Mouse (Mus musculus): ENCODE measurements around the gene Scgb1a1. TPM values are rescaled to one million over a fixed set of nuclear protein-coding genes. Genes with fewer than 3 reads are reported as not detected.

Gene Scgb1a1
- polyA plus RNA-seq, 1 experiment from 2014 or later, result not detected

DNA sequence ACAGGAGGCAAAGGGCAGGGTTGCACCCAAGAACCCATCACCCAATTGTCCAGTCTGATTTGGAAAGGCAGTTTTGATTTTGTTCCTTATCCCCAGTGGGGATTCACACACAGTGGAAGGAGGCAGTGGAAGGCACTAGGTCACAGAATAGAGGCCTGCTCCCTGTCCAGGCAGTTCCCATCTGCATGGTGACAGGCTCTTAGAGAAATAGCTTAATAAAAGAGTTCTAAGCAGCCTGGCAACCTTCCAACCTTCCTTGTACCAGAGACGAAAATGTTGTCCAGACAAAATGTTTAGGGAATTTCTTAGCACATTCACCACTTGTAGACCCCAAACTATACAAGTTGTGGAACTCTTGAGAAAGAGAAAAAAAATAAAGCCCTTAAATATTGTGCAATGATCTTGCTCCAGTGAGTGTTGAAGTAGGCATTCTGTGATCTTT, 39.8 kb downstream of the Scgb1a1 start:
- H3K4me1 ChIP-seq, result peaks cover 17% of the 10 kb centered on the region
- no peak overlapping the region for H3K9ac ChIP-seq
- H3K4me2 ChIP-seq (replicated peaks), result no peak overlapping the region
- no peak for ATAC-seq (ENCODE audit: low FRiP score, low read depth)
- H3K9me3 ChIP-seq, result no peaks in the 10 kb centered on the region; the same call in 1 of the 2 replicates
- H3K27me3 ChIP-seq, result no peaks in the 10 kb centered on the region
- H3K27ac ChIP-seq, result no peak overlapping the region
- no peaks in the 10 kb centered on the region for H3K36me3 ChIP-seq
- H3K4me3 ChIP-seq, result no peak overlapping the region
- 27% methylated on average over 1 of the region's 1 CpGs for WGBS

DNA sequence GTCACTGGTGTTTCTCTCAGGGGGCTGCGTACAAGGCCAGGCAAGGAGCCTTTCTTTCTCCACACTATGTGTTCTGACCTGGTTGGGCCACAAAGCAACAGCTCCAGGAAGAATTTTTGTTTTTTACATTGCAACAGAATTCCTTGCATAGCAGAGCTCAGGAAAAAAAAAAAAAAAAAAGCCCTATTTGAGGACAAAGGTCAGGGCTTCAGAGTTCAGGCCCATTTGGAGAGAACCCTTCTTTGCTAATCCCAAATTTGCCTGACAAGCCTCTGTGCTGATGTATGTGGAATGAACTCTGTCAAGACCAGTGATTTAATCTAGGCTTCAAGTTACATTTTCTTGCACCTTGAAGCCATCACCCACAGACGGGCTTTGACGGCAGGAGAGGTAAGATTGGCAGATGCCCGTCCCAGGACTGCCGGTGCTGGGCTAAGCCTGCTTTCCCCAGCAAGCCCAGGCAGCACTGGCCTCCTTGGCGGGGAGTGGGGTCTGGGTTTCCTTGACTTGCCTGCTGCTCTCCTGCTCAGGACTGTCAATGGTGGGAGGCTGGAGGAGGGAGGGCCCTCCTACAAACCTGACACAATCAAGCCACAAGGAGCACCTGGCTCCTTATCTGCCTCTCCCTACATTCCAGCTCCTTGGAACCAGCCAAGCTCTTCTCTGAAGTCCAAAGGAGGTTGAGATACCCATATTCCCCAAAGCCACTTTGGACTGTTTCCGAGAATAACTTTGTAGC, 40.4 kb downstream of the Scgb1a1 start:
- no peak overlapping the region; the same call in 1 of the 2 replicates for H3K27ac ChIP-seq
- H3K36me3 ChIP-seq, result no peaks in the 10 kb centered on the region
- no peak overlapping the region for H3K4me3 ChIP-seq
- no peak overlapping the region for H3K9ac ChIP-seq
- no peaks in the 10 kb centered on the region; the same call in 1 of the 2 replicates for H3K9me3 ChIP-seq
- H3K4me2 ChIP-seq (replicated peaks), result no peak overlapping the region
- H3K4me1 ChIP-seq, result peaks cover 14% of the 10 kb centered on the region
- no peaks in the 10 kb centered on the region for H3K27me3 ChIP-seq
- no peak for ATAC-seq (ENCODE audit: low FRiP score, low read depth)
- 49% methylated on average over 7 of the region's 7 CpGs for WGBS

DNA sequence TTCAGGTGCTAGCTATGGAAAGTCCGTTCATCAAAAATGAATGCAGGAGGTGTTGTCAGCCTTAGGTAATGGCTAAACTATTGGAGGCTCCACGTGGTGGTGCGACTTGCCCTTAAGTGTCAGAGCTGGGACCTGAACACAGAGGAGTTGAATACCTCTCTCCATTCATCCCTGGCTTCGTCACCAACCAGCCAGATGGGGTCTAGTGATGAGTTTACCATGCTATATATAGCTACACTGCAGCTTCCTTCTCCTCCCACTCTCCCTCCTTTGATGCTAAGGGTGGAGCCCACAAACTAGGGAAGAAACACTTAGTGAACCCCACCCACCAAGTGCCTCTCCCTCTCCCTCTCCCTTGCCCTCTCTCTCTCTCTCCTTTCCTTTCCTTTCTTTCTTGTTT, 43.5 kb downstream of the Scgb1a1 start:
- no peak for ATAC-seq (ENCODE audit: low FRiP score, low read depth)
- Histone ChIP-seq H3K9ac (no peak overlapping the region), H3K27me3 (no peaks in the 10 kb centered on the region), H3K27ac (no peak overlapping the region), H3K9me3 (no peaks in the 10 kb centered on the region), H3K4me2 (replicated peaks) (no peak overlapping the region), H3K36me3 (no peaks in the 10 kb centered on the region), H3K4me3 (no peak overlapping the region), H3K4me1 (peaks cover 16% of the 10 kb centered on the region)
- 70% methylated on average over 4 of the region's 4 CpGs for WGBS

DNA sequence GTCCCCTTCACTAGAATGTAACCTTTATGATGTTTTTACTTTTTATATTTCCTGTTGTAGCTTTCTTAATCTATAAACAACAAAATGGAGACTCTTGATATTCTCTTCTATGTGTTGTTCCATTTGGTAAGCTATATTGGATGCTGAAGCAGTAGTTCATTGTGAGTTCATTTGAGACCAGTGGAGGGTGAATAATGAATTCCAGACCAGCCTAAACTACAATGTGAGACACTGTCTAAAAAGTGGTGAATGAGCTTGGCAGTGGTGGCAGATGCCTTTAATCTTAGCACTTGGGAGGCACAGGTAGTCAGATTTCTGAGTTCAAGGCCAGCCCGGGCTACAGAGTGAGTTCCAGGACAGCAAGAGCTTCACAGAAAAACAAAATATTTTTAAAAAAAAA, 44.6 kb downstream of the Scgb1a1 start:
- Histone ChIP-seq H3K4me2 (replicated peaks) (no peak overlapping the region), H3K9ac (no peak overlapping the region), H3K4me3 (no peak overlapping the region), H3K27me3 (no peaks in the 10 kb centered on the region), H3K36me3 (no peaks in the 10 kb centered on the region), H3K9me3 (no peaks in the 10 kb centered on the region), H3K4me1 (peaks cover 15% of the 10 kb centered on the region), H3K27ac (no peak overlapping the region)
- ATAC-seq (ENCODE audit: low FRiP score, low read depth), result no peak
- 77% methylated on average over 1 of the region's 1 CpGs for WGBS

DNA sequence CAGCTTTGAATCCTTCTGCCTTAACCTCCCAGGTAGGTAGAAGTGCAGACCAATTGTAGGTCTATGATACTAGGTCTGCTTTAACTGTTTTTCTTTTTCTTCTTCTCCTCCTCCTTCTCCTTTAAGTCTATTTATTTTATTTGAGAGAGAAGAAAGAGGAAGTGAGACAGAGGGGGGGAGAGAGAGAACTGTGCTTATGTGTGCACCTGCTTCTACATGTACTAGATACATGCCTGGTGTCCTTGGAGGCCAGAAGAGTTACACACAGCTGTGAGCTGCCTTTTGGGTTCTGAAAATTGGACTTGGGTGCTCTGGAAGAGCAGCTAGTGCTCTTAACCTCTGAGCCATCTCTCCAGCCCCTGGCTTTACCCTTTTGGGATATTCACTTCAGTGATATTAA, 46.7 kb downstream of the Scgb1a1 start:
- Histone ChIP-seq H3K4me2 (replicated peaks) (no peak overlapping the region), H3K4me1 (0 out of 2 replicates have a peak, but pooled peaks cover 2% of the 10 kb centered on the region), H3K9me3 (no peaks in the 10 kb centered on the region), H3K27me3 (no peaks in the 10 kb centered on the region), H3K9ac (no peak overlapping the region), H3K4me3 (no peak overlapping the region), H3K27ac (no peak overlapping the region), H3K36me3 (no peaks in the 10 kb centered on the region)
- ATAC-seq (ENCODE audit: low FRiP score, low read depth), result no peak

DNA sequence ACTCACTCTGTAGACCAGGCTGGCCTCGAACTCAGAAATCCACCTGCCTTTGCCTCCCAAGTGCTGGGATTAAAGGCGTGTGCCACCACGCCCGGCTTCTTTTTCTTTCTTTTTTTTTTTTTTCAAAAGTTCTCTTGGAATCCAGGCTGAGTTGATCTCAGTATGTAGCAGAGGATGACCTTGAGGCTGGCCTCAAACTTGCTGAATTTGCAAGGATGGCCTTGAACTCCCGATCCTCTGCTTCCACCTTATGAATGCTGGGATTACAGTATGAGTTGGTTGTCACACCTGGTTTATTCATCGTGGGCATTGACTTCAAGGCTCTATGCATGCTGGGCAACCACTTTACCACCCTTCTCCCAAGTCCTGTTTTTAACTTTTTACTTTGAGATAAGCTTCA, 47.1 kb downstream of the Scgb1a1 start:
- H3K9ac ChIP-seq, result no peak overlapping the region
- no peak overlapping the region for H3K4me3 ChIP-seq
- 0 out of 2 replicates have a peak, but pooled peaks cover 2% of the 10 kb centered on the region for H3K4me1 ChIP-seq
- no peak overlapping the region for H3K4me2 ChIP-seq (replicated peaks)
- 85% methylated on average over 6 of the region's 6 CpGs for WGBS
- H3K9me3 ChIP-seq, result no peaks in the 10 kb centered on the region
- no peak overlapping the region for H3K27ac ChIP-seq
- H3K36me3 ChIP-seq, result no peaks in the 10 kb centered on the region
- no peak for ATAC-seq (ENCODE audit: low FRiP score, low read depth)
- no peaks in the 10 kb centered on the region for H3K27me3 ChIP-seq

DNA sequence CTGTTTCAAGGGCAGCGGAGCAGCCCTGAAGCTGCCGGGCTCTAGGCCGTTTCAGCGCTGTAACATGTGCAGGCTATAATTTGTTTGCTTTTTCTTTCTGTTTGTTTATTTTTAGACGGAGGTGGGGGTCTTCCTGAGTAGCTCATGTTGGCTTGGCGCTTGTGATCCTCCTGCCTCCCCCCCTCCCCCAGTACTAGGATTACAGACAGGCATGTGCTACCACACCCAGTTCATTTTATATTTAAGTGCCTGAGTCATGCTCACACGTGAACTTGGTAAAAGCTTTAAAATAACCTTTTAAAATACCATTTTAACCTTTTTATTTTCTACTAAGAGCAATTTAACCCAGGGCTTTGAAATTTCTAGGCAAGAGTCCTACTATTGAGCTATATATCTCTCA, 47.8 kb downstream of the Scgb1a1 start:
- H3K4me1 ChIP-seq, result 0 out of 2 replicates have a peak, but pooled peaks cover 2% of the 10 kb centered on the region
- H3K4me2 ChIP-seq (replicated peaks), result no peak overlapping the region
- no peaks in the 10 kb centered on the region for H3K36me3 ChIP-seq
- 0 out of 2 replicates have a peak, but pooled peaks have one; percentile 28 for ATAC-seq (ENCODE audit: low FRiP score, low read depth)
- no peak overlapping the region for H3K4me3 ChIP-seq
- WGBS, result 42% methylated on average over 7 of the region's 7 CpGs
- H3K9me3 ChIP-seq, result no peaks in the 10 kb centered on the region
- no peak overlapping the region; the same call in 1 of the 2 replicates for H3K27ac ChIP-seq
- H3K27me3 ChIP-seq, result no peaks in the 10 kb centered on the region
- H3K9ac ChIP-seq, result no peak overlapping the region

DNA sequence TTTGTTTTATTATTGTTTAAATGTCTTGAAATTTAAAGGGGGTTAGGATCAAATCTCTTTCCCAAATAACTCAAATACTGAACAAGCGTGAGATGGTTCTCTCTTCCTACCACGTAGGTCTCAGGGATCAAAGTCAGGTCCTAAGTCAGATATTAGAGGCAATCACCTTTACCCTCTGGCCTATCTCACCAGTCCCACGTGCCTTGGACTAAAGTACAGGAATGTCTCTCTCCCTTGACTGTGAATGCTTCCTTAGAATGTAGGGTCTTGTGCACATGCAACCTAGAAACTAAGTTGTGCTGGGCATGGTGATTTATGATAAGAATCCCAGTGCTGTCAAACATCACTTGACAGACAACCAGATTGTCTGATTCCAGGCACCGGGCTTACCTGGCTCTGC, 48.5 kb downstream of the Scgb1a1 start:
- Histone ChIP-seq H3K9ac (no peak overlapping the region), H3K4me1 (0 out of 2 replicates have a peak, but pooled peaks cover 2% of the 10 kb centered on the region), H3K4me2 (replicated peaks) (no peak overlapping the region), H3K9me3 (no peaks in the 10 kb centered on the region), H3K4me3 (no peak overlapping the region), H3K27me3 (no peaks in the 10 kb centered on the region), H3K36me3 (no peaks in the 10 kb centered on the region), H3K27ac (no peak overlapping the region)
- 77% methylated on average over 4 of the region's 4 CpGs for WGBS
- ATAC-seq (ENCODE audit: low FRiP score, low read depth), result no peak

DNA sequence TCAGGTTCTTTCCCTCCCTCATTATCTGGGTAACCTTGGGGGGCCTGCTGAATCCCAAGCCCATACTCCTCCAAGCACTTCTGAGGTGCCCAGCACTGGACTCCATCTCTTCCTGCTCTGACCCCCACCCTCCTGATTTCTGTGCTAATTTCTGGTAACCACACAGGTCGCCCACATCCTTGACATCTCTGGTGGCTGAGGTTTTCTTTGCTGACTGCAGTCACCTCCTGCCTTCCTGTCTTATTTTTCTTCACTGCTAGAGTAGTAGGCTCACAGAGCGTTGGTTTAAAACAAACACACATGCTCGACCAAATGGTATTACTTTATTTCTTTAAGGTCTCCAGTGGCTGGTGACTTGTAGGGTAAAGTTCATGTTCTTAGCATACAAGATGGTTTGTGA, 49.6 kb downstream of the Scgb1a1 start:
- WGBS, result 56% methylated on average over 3 of the region's 3 CpGs
- no peaks in the 10 kb centered on the region for H3K9me3 ChIP-seq
- no peaks in the 10 kb centered on the region for H3K27me3 ChIP-seq
- no peak for ATAC-seq (ENCODE audit: low FRiP score, low read depth)
- H3K36me3 ChIP-seq, result no peaks in the 10 kb centered on the region
- no peak overlapping the region for H3K4me3 ChIP-seq
- no peak overlapping the region for H3K4me2 ChIP-seq (replicated peaks)
- 0 out of 2 replicates have a peak, but pooled peaks cover 2% of the 10 kb centered on the region for H3K4me1 ChIP-seq
- no peak overlapping the region for H3K9ac ChIP-seq
- no peak overlapping the region for H3K27ac ChIP-seq

DNA sequence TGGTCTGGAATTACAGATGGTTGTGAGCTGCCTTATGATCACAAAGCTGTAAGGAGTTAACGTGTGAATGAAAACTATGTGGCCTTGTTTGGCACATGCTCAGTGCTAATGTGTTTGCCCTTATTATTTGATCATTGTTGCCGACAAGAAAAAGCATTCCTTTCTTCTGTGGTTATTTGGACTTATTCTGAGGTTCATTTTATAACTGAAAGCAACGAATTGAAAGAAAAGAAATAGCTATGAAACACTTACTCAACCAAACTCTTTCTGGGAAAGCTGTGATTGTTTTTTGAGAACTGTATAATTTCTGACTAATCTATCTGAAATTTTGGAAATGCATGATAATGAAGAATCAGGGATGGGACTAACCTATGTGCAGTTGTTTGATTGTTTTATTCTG, 52.7 kb downstream of the Scgb1a1 start:
- Histone ChIP-seq H3K27ac (no peak overlapping the region), H3K4me3 (no peak overlapping the region), H3K9me3 (no peaks in the 10 kb centered on the region), H3K4me2 (replicated peaks) (no peak overlapping the region), H3K9ac (no peak overlapping the region), H3K27me3 (no peaks in the 10 kb centered on the region), H3K36me3 (no peaks in the 10 kb centered on the region), H3K4me1 (peaks cover 2% of the 10 kb centered on the region; the same call in 1 of the 2 replicates)
- ATAC-seq (ENCODE audit: low FRiP score, low read depth), result no peak
- WGBS, result 66% methylated on average over 3 of the region's 3 CpGs

DNA sequence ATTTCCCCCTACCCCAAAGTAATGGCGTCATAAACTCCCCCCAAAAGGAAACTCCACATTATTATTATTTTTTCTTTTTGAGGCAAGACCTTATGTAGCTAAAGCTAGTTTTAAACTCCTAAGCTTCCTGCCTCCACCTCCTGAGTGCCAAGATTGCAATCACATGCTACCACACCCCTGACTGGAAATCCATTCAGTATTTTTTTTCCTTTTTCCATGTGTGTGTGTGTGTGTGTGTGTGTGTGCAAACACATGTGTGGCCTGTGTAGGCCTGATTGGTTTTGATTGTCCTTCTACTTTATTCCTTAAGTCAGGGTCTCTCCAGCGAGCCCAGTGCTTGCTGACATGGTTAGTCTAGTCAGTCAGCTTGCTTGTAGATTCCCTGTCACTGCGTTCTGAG, 53.3 kb downstream of the Scgb1a1 start:
- Histone ChIP-seq H3K9ac (no peak overlapping the region), H3K27me3 (no peaks in the 10 kb centered on the region), H3K4me3 (no peak overlapping the region), H3K36me3 (no peaks in the 10 kb centered on the region), H3K9me3 (no peaks in the 10 kb centered on the region), H3K27ac (no peak overlapping the region), H3K4me1 (no peaks in the 10 kb centered on the region; the same call in 1 of the 2 replicates), H3K4me2 (replicated peaks) (no peak overlapping the region)
- 77% methylated on average over 3 of the region's 3 CpGs for WGBS
- no peak for ATAC-seq (ENCODE audit: low FRiP score, low read depth)
